Mouse (Mus musculus) cerebellum, postnatal 10 days (tissue): ENCODE data around the gene Dcp1a.

Experiments
- DNase-seq, 2 experiments: peaks; one replicate each; pipeline ENCODE4 v3.0.0; 2021; ENCODE audit warnings: mixed read lengths in 2 of 2

The Dcp1a gene

DNA sequence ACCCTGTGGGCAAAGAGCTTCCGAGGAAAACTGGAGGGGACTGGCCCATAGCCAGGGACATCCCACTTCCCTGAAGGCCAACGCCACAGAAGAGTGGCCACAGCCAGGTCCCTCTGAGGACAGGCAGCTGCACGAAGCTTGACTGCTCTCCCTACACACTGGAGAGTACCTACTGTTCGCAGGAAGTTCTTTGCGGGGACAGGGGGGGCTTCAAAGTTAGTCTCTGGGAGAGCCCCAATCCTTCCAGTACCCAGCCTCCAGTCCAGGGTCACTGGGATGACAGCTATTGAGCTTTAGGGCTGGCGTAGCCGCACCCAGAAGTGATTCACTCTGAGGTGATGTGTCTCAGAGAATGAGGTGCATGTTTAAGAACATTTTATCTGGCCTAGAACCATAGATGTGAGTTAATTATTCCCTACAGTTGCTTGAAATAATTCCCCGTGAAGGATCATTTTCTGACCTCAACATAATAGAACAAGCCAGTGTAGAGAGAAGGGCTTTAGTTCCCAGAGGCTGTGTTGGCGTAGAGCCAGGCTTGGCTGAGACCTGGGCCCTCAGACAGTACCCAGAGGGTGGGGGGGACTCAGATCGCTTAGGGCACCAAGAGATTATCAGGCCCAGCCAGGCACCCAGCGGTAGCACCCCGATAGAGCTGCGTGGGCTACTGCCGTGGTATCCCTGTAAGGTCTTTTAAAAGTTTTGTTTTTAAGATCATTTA lies 82.3 kb downstream of the Dcp1a start:
- DNase-seq: peak; percentile 79 to 82

GRCm38 (mm10) chr14:30562343-30562742 lies 83.0 kb downstream of the Dcp1a start:
- no peak for DNase-seq

DNA sequence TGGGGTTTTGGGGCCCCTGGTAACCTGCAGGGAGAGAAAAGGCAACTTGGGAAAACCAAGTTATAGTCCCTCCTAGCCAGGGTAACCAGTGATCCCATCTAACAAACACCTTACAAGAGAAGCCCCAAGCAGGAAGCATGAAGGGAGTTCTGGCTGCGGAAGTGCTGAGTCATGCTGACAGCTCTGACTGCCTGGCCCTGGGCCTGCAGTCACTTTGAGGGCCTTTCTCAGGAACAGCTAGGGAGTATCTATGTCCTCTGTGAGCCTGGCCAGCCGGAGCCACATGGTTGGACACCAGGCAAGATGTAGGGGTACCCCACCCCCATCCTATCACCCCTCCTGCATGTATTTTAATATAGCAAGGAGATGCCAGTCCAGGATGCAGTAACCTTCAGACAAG lies 85.1 kb downstream of the Dcp1a start:
- peak; percentile 50 to 57 for DNase-seq

DNA sequence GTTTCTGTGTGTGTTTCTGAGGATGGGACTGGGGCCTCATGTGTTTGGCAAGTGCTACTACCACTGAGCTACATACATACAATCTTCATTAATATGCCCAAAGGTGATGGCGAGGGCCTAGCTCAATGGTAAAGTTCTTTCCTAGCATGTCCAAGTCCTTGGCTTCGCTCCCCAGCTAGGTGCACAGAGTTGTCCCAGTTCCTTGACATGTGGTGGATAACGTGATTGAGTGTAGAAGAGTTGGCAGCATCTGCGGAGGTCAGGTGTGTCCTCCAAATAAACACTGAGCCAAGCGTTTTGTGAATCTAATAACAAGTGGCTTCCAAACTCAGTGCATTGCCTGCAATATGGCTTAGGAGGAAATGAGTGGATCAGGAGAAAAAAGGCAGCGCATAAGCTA lies 87.0 kb downstream of the Dcp1a start:
- DNase-seq: no peak

- no peak for DNase-seq
Measured at GRCm38 (mm10) chr14:30568016-30568415, 88.7 kb downstream of the Dcp1a start.

GRCm38 (mm10) chr14:30570303-30570702 lies 91.0 kb downstream of the Dcp1a start:
- DNase-seq: peak in 1 of 2 experiments; percentile 49

GRCm38 (mm10) chr14:30572253-30572652 lies 92.9 kb downstream of the Dcp1a start:
- no peak for DNase-seq

DNA sequence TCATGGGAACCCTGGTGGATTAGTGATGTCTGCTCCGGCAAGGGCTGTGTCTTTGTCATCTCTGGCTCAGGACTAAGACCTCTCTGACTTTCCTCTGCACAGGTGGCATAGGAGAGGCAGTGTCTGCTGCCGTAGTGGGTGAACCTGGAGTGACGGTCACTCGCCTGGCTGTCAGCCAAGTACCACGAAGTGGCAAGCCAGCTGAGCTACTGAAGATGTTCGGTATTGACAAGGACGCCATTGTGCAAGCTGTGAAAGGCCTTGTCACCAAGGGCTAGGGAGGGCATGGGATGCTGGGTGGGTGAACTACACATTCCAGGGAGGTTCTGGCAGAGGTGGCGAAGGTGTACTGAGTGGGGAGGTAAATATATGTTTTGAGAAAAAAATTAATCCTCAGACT lies 93.9 kb downstream of the Dcp1a start:
- peak in 1 of 2 experiments; percentile 51 for DNase-seq

DNA sequence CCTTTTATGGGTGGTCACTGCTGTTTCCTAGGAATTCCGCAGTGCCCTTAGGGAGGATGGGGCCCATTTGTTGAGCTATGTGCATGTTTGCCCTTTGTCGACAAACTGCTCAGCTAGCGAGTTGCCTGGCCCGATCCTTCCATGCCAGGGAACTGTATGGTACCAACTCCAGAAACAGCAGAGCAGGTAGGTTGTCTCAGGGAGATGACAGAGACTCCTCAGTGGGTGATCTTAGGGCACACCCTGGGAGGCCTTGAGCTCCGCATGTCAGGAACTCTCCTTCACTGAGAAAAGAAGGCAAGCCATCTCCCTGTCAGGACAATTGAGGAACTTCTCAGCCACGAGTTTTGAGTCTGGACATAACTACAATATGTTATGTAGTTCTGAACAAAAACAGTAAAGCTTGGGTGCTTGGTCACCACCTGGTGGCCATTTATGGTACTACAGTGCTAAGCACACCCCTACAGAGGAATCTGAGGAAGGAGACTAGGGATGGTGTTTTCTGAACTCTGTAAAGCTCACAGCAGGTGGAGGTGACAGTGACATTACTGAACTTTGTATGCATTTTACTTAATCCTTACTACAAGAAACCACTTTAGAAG lies 94.7 kb downstream of the Dcp1a start:
- DNase-seq: peak; percentile 87 to 91

- no peak for DNase-seq
Measured at GRCm38 (mm10) chr14:30575791-30576190, 96.5 kb downstream of the Dcp1a start.

DNA sequence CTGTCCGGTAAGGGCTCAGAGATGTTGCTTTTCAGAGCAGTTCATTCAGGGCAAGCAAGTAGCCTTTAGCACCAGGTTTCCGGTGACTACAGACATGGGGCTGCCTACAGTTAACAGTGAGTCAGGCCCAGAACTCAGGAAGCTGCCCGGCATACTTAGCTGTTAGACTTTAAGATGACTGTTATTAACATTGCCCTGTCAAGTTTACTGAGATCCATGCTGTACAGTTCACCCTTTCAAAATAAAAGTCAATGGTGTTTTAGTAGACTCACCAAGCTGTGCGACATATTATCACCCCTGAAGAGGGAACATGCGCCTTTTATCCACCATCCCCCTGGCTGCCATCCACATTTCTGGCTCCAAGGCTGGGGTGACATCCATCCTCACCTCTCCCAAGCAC lies 96.9 kb downstream of the Dcp1a start:
- no peak for DNase-seq
